Mouse (Mus musculus) megakaryocyte, embryonic 14.5 days (primary cell): ENCODE measurements around the gene Usf3. TPM values are rescaled to one million over a fixed set of nuclear protein-coding genes. Genes with fewer than 3 reads are reported as not detected.

Experiments used
- H3K27me3 ChIP-seq: replicated peaks from 2 replicates; pipeline ENCODE3; 2012; ENCODE audit warnings: inconsistent platforms
- H3K36me3 ChIP-seq: replicated peaks from 2 replicates; pipeline ENCODE3; 2012; ENCODE audit warnings: low read length, inconsistent platforms, mixed read lengths
- H3K4me1 ChIP-seq: 2 replicates; pipeline ENCODE4 v1.6.1; 2012; ENCODE audit warnings: inconsistent platforms
- H3K4me3 ChIP-seq: replicated peaks from 2 replicates; pipeline ENCODE3; 2012; ENCODE audit warnings: moderate library complexity, mild to moderate bottlenecking, inconsistent platforms
- H3K9me3 ChIP-seq: 2 replicates; pipeline ENCODE4 v1.6.1; 2012; ENCODE audit warnings: inconsistent platforms
- FLI1 ChIP-seq: IDR thresholded peaks from 2 replicates; pipeline ENCODE4 v1.6.1; 2012; ENCODE audit warnings: low read length, inconsistent platforms, mixed read lengths
- GATA1 ChIP-seq: IDR thresholded peaks from 3 replicates; pipeline ENCODE4 v1.6.1; 2012; ENCODE audit warnings: mixed read lengths, low read length, inconsistent platforms, borderline replicate concordance
- polyA plus RNA-seq: library from polyadenylated mRNA; stranded (reverse); fragments of >175 nt; gene quantifications from 2 replicates; pipeline ENCODE4 v1.2.3, GENCODE M21; 2012; ENCODE audit warnings: low replicate concordance; ENCODE audit not compliant: insufficient read depth

Usf3 gene
- polyA plus RNA-seq = 0.88 and 0.89 TPM in 2 replicates

DNA sequence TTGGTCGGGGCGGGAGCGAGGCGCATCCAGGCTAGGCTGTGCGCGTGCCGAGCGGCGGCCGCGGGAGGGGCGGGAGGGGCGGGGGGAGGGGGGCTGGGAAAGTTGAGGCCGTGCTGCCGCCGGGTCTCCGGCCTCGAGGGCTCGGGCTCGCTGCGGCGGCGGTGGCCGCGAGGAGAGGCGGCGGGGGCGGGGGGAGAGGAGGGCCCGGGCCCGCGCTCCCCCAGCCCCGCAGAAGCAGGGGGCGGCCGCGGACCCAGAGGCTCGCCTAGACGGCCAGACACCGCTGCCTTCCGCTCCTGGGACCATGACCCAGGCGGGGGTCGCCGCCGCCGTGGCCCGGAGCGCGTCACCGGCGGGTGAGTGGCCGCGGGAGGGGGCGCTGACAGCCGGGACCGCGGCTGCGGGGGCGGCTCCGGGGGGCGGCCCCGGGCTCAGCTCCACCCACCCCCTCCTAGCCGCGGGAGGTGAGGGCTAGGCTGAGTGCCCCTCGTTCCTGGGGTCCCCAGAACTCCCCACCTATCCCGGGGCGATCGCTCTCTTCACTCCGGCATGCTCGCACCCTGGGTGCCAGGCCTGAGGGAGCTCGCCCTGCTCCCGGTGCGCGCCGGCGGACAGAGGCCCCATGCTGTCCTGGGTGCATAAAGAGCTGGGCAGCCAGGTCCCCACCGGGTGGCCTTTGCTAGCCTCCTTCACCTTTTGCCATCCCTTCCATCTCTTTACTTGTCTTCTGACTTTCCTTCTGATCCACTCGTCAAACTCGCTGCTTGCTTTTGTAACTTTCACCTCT, at the start of gene Usf3:
Gene Usf3 (plus strand): TSS at position 92 of the 787 bp plus-strand sequence.
- no peak for TF ChIP-seq FLI1
- TF ChIP-seq GATA1 = no peak
- Histone ChIP-seq H3K9me3 (no peaks in the 10 kb centered on the region), H3K36me3 (peaks cover 1% of the 10 kb centered on the region), H3K4me3 (peak within 1 kb of the TSS; percentile 96), H3K27me3 (no peaks in the 10 kb centered on the region), H3K4me1 (peaks cover 29% of the 10 kb centered on the region)

GRCm38 (mm10) chr16:44123786-44124185, 49.3 kb upstream of the Usf3 start:
- peaks cover 33% of the 10 kb centered on the region for H3K4me1 ChIP-seq
- no peaks in the 10 kb centered on the region for H3K27me3 ChIP-seq
- H3K4me3 ChIP-seq = no peak overlapping the region
- H3K36me3 ChIP-seq = peaks cover 26% of the 10 kb centered on the region
- no peaks in the 10 kb centered on the region for H3K9me3 ChIP-seq
- no peak for TF ChIP-seq FLI1
- TF ChIP-seq GATA1 = no peak

DNA sequence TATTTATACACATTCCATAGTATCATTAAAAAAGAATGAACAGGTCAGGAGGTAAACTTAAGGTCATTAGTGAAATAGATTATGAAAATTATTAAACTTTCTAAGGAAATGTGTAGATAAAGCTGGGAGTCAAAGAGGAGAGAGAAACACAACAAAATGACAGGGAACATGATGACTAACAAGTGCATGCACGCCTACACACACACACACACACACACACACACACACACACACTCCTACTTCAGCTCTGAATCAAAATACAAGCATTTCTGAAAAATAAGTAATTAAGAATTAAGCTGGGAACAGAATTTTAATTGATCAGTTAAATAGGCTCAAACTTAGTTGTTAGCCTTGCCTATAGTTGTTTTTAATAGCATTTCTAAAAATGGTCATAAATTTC, 48.3 kb upstream of the Usf3 start:
- H3K9me3 ChIP-seq = no peaks in the 10 kb centered on the region
- H3K4me1 ChIP-seq = peaks cover 27% of the 10 kb centered on the region
- H3K27me3 ChIP-seq = no peaks in the 10 kb centered on the region
- H3K4me3 ChIP-seq = no peak overlapping the region
- TF ChIP-seq GATA1 = no peak
- no peak for TF ChIP-seq FLI1
- H3K36me3 ChIP-seq = peaks cover 17% of the 10 kb centered on the region

DNA sequence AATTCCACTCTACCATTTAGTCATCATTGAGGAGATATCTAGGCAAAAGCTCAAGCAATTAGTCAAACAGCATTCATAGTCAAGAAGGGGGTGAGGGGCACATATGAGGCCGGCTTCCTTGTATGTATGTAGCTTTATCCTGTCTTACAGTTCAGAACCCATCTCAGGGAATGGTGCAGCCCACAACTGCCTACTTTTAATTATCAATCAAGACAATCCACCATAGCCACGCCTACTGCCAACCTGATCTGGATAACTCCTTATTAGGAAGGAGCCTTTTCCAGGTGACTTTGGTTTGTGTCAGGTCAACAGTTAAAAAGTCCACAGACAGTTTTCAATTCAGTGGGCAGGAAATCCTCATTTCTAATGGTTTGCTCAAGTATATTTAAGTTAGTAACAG, 47.6 kb upstream of the Usf3 start:
- H3K9me3 ChIP-seq = no peaks in the 10 kb centered on the region

GRCm38 (mm10) chr16:44126437-44126836, 46.6 kb upstream of the Usf3 start:
- Histone ChIP-seq H3K27me3 (no peaks in the 10 kb centered on the region), H3K9me3 (no peaks in the 10 kb centered on the region), H3K36me3 (peaks cover 10% of the 10 kb centered on the region), H3K4me3 (no peak overlapping the region), H3K4me1 (peaks cover 25% of the 10 kb centered on the region)
- no peak for TF ChIP-seq FLI1
- TF ChIP-seq GATA1 = no peak

More for the DNA sequence above, 47.6 kb upstream of the Usf3 start:
- Histone ChIP-seq H3K36me3 (peaks cover 12% of the 10 kb centered on the region), H3K27me3 (no peaks in the 10 kb centered on the region), H3K4me3 (no peak overlapping the region), H3K4me1 (peaks cover 24% of the 10 kb centered on the region)
- TF ChIP-seq FLI1 = no peak
- TF ChIP-seq GATA1 = no peak

DNA sequence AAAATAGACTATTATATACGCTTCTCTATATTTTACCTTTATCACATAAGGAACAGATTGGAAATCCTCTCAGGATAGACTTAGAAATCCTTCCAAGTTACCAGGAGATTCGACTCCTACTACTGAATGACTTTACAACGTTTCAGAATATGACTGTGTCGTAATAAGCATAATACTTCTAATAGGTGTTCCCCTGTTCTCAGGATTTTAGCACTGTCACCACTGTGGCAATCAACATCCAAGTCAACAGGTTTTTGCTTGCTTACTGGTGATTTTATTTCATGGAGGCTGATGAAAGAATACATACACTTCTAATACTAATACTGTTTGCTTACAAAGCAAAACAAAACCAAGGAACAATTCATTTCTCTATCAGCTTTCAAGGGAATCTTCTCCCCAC, 40.7 kb upstream of the Usf3 start:
- no peak for TF ChIP-seq FLI1
- no peak for TF ChIP-seq GATA1
- no peaks in the 10 kb centered on the region for H3K9me3 ChIP-seq
- peaks cover 2% of the 10 kb centered on the region for H3K36me3 ChIP-seq
- H3K27me3 ChIP-seq = no peaks in the 10 kb centered on the region
- peaks cover 47% of the 10 kb centered on the region for H3K4me1 ChIP-seq
- H3K4me3 ChIP-seq = no peak overlapping the region

DNA sequence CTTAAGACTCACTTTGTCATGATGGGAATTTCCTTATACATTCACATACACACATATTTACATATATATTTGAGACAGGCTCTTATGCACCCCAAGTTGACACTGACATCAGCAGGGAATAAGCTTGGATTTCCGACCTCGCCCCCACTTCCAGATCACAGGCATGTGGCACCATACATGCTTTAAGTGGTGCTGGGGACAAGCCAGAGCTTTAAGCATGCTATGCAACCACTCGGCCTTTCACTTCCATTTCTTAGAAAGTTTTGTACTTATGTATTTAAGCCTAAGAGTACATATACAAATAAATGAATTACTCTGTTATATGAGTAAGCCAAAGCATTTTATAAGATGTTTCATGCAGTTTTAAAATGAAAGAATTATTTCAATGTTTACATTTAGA, 39.9 kb upstream of the Usf3 start:
- Histone ChIP-seq H3K4me1 (peaks cover 56% of the 10 kb centered on the region), H3K27me3 (no peaks in the 10 kb centered on the region), H3K9me3 (no peaks in the 10 kb centered on the region), H3K36me3 (peaks cover 2% of the 10 kb centered on the region), H3K4me3 (no peak overlapping the region)
- no peak for TF ChIP-seq FLI1
- no peak for TF ChIP-seq GATA1

- H3K4me1 ChIP-seq = peaks cover 50% of the 10 kb centered on the region
- peaks cover 2% of the 10 kb centered on the region for H3K36me3 ChIP-seq
- TF ChIP-seq GATA1 = no peak
- no peak for TF ChIP-seq FLI1
- H3K9me3 ChIP-seq = no peaks in the 10 kb centered on the region
- peak overlapping the region; percentile 68 for H3K4me3 ChIP-seq
- no peaks in the 10 kb centered on the region for H3K27me3 ChIP-seq
These were observed 36.5 kb upstream of the Usf3 start for GRCm38 (mm10) chr16:44136511-44137021.

- Histone ChIP-seq H3K27me3 (no peaks in the 10 kb centered on the region), H3K4me1 (peaks cover 38% of the 10 kb centered on the region), H3K9me3 (no peaks in the 10 kb centered on the region), H3K36me3 (peaks cover 2% of the 10 kb centered on the region), H3K4me3 (peak overlapping the region; percentile 100)
- TF ChIP-seq GATA1 (no peak), FLI1 (no peak)
These were observed 34.6 kb upstream of the Usf3 start for GRCm38 (mm10) chr16:44138377-44138978.

GRCm38 (mm10) chr16:44138979-44139535, 34.0 kb upstream of the Usf3 start:
- Histone ChIP-seq H3K9me3 (no peaks in the 10 kb centered on the region), H3K27me3 (no peaks in the 10 kb centered on the region), H3K4me1 (peaks cover 37% of the 10 kb centered on the region), H3K36me3 (peaks cover 2% of the 10 kb centered on the region), H3K4me3 (peak overlapping the region; percentile 100)
- TF ChIP-seq FLI1 (peak; percentile 74; the same call in 1 of the 2 replicates), GATA1 (no peak)
